Mouse (Mus musculus): ENCODE measurements around the gene Ube4a.
A peak's percentile ranks its signal among the peaks of the same experiment; 100 is the strongest.
"Not testable (repeated sequence)": the region's sequence is repeated elsewhere in the genome, so short reads cannot be mapped to it uniquely, and the experiment has no call there.

Gene Ube4a

GRCm38 (mm10) chr9:44981104-44981503, 15.7 kb upstream of the Ube4a start:
- no peak for DNase-seq (ENCODE audit: low read depth)

GRCm38 (mm10) chr9:44980242-44980641, 14.8 kb upstream of the Ube4a start, which contains the start of gene Cd3g:
TSS of gene Cd3g (minus strand) at chr9:44980431.
- no peak for DNase-seq (ENCODE audit: low read depth)

- DNase-seq (ENCODE audit: low read depth), result no peak
These were observed 14.4 kb upstream of the Ube4a start for GRCm38 (mm10) chr9:44979806-44980205.

GRCm38 (mm10) chr9:44977813-44978212, 12.4 kb upstream of the Ube4a start:
- DNase-seq (ENCODE audit: low read depth), result no peak

GRCm38 (mm10) chr9:44969450-44969849, 4.0 kb upstream of the Ube4a start:
- DNase-seq (ENCODE audit: low read depth), result no peak

GRCm38 (mm10) chr9:44967763-44968162, 2.4 kb upstream of the Ube4a start:
- not testable (repeated sequence) for DNase-seq (ENCODE audit: low read depth)

- peak; percentile 83 for DNase-seq (ENCODE audit: low read depth)
These were observed 1.4 kb upstream of the Ube4a start for GRCm38 (mm10) chr9:44966815-44967242.

GRCm38 (mm10) chr9:44965833-44966466, 550 bp upstream of the Ube4a start:
- no peak for DNase-seq (ENCODE audit: low read depth)

- no peak for DNase-seq (ENCODE audit: low read depth)
These were observed 11.0 kb downstream of the Ube4a start for GRCm38 (mm10) chr9:44954432-44954831.

GRCm38 (mm10) chr9:44947836-44948235, 17.6 kb downstream of the Ube4a start:
- DNase-seq (ENCODE audit: low read depth), result no peak

GRCm38 (mm10) chr9:44946185-44946695, 19.2 kb downstream of the Ube4a start:
- DNase-seq (ENCODE audit: low read depth), result no peak

GRCm38 (mm10) chr9:44942421-44942820, 23.0 kb downstream of the Ube4a start:
- no peak for DNase-seq (ENCODE audit: low read depth)

- no peak for DNase-seq (ENCODE audit: low read depth)
These were observed 23.6 kb downstream of the Ube4a start for GRCm38 (mm10) chr9:44941756-44942155.

- no peak for DNase-seq (ENCODE audit: low read depth)
These were observed 43.9 kb downstream of the Ube4a start for GRCm38 (mm10) chr9:44921543-44921942.

- no peak for DNase-seq (ENCODE audit: low read depth)
These were observed 44.3 kb downstream of the Ube4a start for GRCm38 (mm10) chr9:44921123-44921468.

GRCm38 (mm10) chr9:44920374-44921122, 44.9 kb downstream of the Ube4a start, which contains the start of gene Atp5l:
TSS of gene Atp5l (minus strand) at chr9:44920742.
- peak; percentile 95 for DNase-seq (ENCODE audit: low read depth)

GRCm38 (mm10) chr9:44919606-44920005, 45.8 kb downstream of the Ube4a start:
- DNase-seq (ENCODE audit: low read depth), result no peak

- DNase-seq (ENCODE audit: low read depth), result peak; percentile 47
These were observed 49.2 kb downstream of the Ube4a start for GRCm38 (mm10) chr9:44916196-44916595.

GRCm38 (mm10) chr9:44914706-44915105, 50.7 kb downstream of the Ube4a start:
- no peak for DNase-seq (ENCODE audit: low read depth)

- no peak for DNase-seq (ENCODE audit: low read depth)
These were observed 54.0 kb downstream of the Ube4a start for GRCm38 (mm10) chr9:44911365-44911764.

- DNase-seq (ENCODE audit: low read depth), result no peak
These were observed 59.8 kb downstream of the Ube4a start for GRCm38 (mm10) chr9:44905620-44906019.

GRCm38 (mm10) chr9:44904964-44905363, 60.4 kb downstream of the Ube4a start:
- DNase-seq (ENCODE audit: low read depth), result no peak

- no peak for DNase-seq (ENCODE audit: low read depth)
These were observed 61.5 kb downstream of the Ube4a start for GRCm38 (mm10) chr9:44903856-44904255.

All from c-Kit-positive CD71-negative TER-119-negative erythroid progenitor cells, embryonic 14.5 days (primary cell).